Mouse (Mus musculus): Measurements from ENCODE around the gene Ssx2ip. TPM values are rescaled to one million over a fixed set of nuclear protein-coding genes. Genes with fewer than 3 reads are reported as not detected.

Gene Ssx2ip
- polyA plus RNA-seq, 1 experiment from 2014 or later, result 41.5 TPM

- Histone ChIP-seq H3K27ac (peak overlapping the region; percentile 82), H3K27me3 (ENCODE audit: poor library complexity, severe bottlenecking) (peaks cover 36% of the 10 kb centered on the region), H3K36me3 (replicated peaks) (no peaks in the 10 kb centered on the region), H3K9me3 (peaks cover 12% of the 10 kb centered on the region), H3K4me3 (no peak overlapping the region), H3K4me1 (peaks cover 43% of the 10 kb centered on the region)
- no peak for DNase-seq (ENCODE audit: extremely low spot score, low spot score)
- 94% methylated on average over 2 of the region's 2 CpGs for WGBS
These were observed 23.6 kb upstream of the Ssx2ip start for GRCm38 (mm10) chr3:146380874-146381273.

GRCm38 (mm10) chr3:146381471-146381870, 23.0 kb upstream of the Ssx2ip start:
- Histone ChIP-seq H3K4me1 (peaks cover 37% of the 10 kb centered on the region), H3K27ac (peak overlapping the region; percentile 82; the same call in 1 of the 2 replicates), H3K36me3 (replicated peaks) (no peaks in the 10 kb centered on the region), H3K9me3 (peaks cover 12% of the 10 kb centered on the region), H3K27me3 (ENCODE audit: poor library complexity, severe bottlenecking) (peaks cover 31% of the 10 kb centered on the region), H3K4me3 (no peak overlapping the region)
- 92% methylated on average over 9 of the region's 9 CpGs for WGBS
- DNase-seq (ENCODE audit: extremely low spot score, low spot score), result no peak

GRCm38 (mm10) chr3:146386800-146387199, 17.6 kb upstream of the Ssx2ip start:
- Histone ChIP-seq H3K4me1 (no peaks in the 10 kb centered on the region), H3K27ac (0 out of 2 replicates have a peak overlapping the region, but pooled peaks have one; percentile 25), H3K4me3 (no peak overlapping the region), H3K9me3 (peaks cover 12% of the 10 kb centered on the region), H3K27me3 (ENCODE audit: poor library complexity, severe bottlenecking) (peaks cover 4% of the 10 kb centered on the region; the same call in 1 of the 2 replicates), H3K36me3 (replicated peaks) (no peaks in the 10 kb centered on the region)
- WGBS, result 77% methylated on average over 3 of the region's 3 CpGs
- no peak for DNase-seq (ENCODE audit: extremely low spot score, low spot score)

- DNase-seq (ENCODE audit: extremely low spot score, low spot score), result no peak
- no peaks in the 10 kb centered on the region for H3K9me3 ChIP-seq
- H3K4me1 ChIP-seq, result peaks cover 15% of the 10 kb centered on the region
- WGBS, result 77% methylated on average over 19 of the region's 19 CpGs
- H3K27ac ChIP-seq, result peak overlapping the region; percentile 26; the same call in 1 of the 2 replicates
- no peak overlapping the region for H3K4me3 ChIP-seq
- H3K27me3 ChIP-seq (ENCODE audit: poor library complexity, severe bottlenecking), result no peaks in the 10 kb centered on the region
- H3K36me3 ChIP-seq (replicated peaks), result no peaks in the 10 kb centered on the region
These were observed 11.7 kb upstream of the Ssx2ip start for GRCm38 (mm10) chr3:146392656-146393321.

- no peak for DNase-seq (ENCODE audit: extremely low spot score, low spot score)
- H3K4me3 ChIP-seq, result no peak overlapping the region
- no peaks in the 10 kb centered on the region for H3K9me3 ChIP-seq
- H3K27me3 ChIP-seq (ENCODE audit: poor library complexity, severe bottlenecking), result no peaks in the 10 kb centered on the region
- peaks cover 15% of the 10 kb centered on the region for H3K4me1 ChIP-seq
- H3K36me3 ChIP-seq (replicated peaks), result no peaks in the 10 kb centered on the region
- H3K27ac ChIP-seq, result peak overlapping the region; percentile 58
- 41% methylated on average over 7 of the region's 7 CpGs for WGBS
These were observed 10.8 kb upstream of the Ssx2ip start for GRCm38 (mm10) chr3:146393641-146394100.

GRCm38 (mm10) chr3:146396256-146396655, 8.2 kb upstream of the Ssx2ip start:
- Histone ChIP-seq H3K27me3 (ENCODE audit: poor library complexity, severe bottlenecking) (no peaks in the 10 kb centered on the region), H3K27ac (no peak overlapping the region), H3K9me3 (no peaks in the 10 kb centered on the region), H3K36me3 (replicated peaks) (no peaks in the 10 kb centered on the region), H3K4me1 (peaks cover 15% of the 10 kb centered on the region), H3K4me3 (no peak overlapping the region)
- WGBS, result 82% methylated on average over 6 of the region's 6 CpGs
- no peak for DNase-seq (ENCODE audit: extremely low spot score, low spot score)

GRCm38 (mm10) chr3:146396934-146397333, 7.5 kb upstream of the Ssx2ip start:
- H3K27me3 ChIP-seq (ENCODE audit: poor library complexity, severe bottlenecking), result no peaks in the 10 kb centered on the region
- peaks cover 5% of the 10 kb centered on the region; the same call in 1 of the 2 replicates for H3K9me3 ChIP-seq
- H3K36me3 ChIP-seq (replicated peaks), result no peaks in the 10 kb centered on the region
- WGBS, result 92% methylated on average over 1 of the region's 1 CpGs
- H3K27ac ChIP-seq, result no peak overlapping the region
- H3K4me1 ChIP-seq, result peaks cover 15% of the 10 kb centered on the region
- H3K4me3 ChIP-seq, result no peak overlapping the region
- DNase-seq (ENCODE audit: extremely low spot score, low spot score), result no peak

GRCm38 (mm10) chr3:146397847-146398246, 6.6 kb upstream of the Ssx2ip start:
- no peak for DNase-seq (ENCODE audit: extremely low spot score, low spot score)
- Histone ChIP-seq H3K9me3 (peaks cover 9% of the 10 kb centered on the region; the same call in 1 of the 2 replicates), H3K27me3 (ENCODE audit: poor library complexity, severe bottlenecking) (no peaks in the 10 kb centered on the region), H3K27ac (no peak overlapping the region), H3K36me3 (replicated peaks) (no peaks in the 10 kb centered on the region), H3K4me1 (peaks cover 12% of the 10 kb centered on the region), H3K4me3 (no peak overlapping the region)
- 90% methylated on average over 4 of the region's 4 CpGs for WGBS

GRCm38 (mm10) chr3:146399203-146399602, 5.2 kb upstream of the Ssx2ip start:
- H3K36me3 ChIP-seq (replicated peaks), result no peaks in the 10 kb centered on the region
- DNase-seq (ENCODE audit: extremely low spot score, low spot score), result no peak
- 92% methylated on average over 5 of the region's 5 CpGs for WGBS
- H3K4me1 ChIP-seq, result peaks cover 6% of the 10 kb centered on the region
- H3K4me3 ChIP-seq, result no peak overlapping the region
- peaks cover 14% of the 10 kb centered on the region; the same call in 1 of the 2 replicates for H3K9me3 ChIP-seq
- no peak overlapping the region for H3K27ac ChIP-seq
- no peaks in the 10 kb centered on the region for H3K27me3 ChIP-seq (ENCODE audit: poor library complexity, severe bottlenecking)

GRCm38 (mm10) chr3:146403770-146404169, 672 bp upstream of the Ssx2ip start:
- WGBS, result 44% methylated on average over 3 of the region's 3 CpGs
- peak overlapping the region; percentile 96 for H3K27ac ChIP-seq
- no peaks in the 10 kb centered on the region for H3K27me3 ChIP-seq (ENCODE audit: poor library complexity, severe bottlenecking)
- H3K4me1 ChIP-seq, result peaks cover 37% of the 10 kb centered on the region
- H3K36me3 ChIP-seq (replicated peaks), result peaks cover 13% of the 10 kb centered on the region
- DNase-seq (ENCODE audit: extremely low spot score, low spot score), result no peak
- H3K4me3 ChIP-seq, result peak overlapping the region; percentile 97
- peaks cover 14% of the 10 kb centered on the region; the same call in 1 of the 2 replicates for H3K9me3 ChIP-seq

- Histone ChIP-seq H3K27me3 (ENCODE audit: poor library complexity, severe bottlenecking) (no peaks in the 10 kb centered on the region), H3K4me1 (peaks cover 42% of the 10 kb centered on the region), H3K9me3 (peaks cover 14% of the 10 kb centered on the region; the same call in 1 of the 2 replicates), H3K27ac (peak overlapping the region; percentile 96), H3K4me3 (peak overlapping the region; percentile 97), H3K36me3 (replicated peaks) (peaks cover 25% of the 10 kb centered on the region)
- 23% methylated on average over 18 of the region's 18 CpGs for WGBS
- peak; percentile 35 for DNase-seq (ENCODE audit: extremely low spot score, low spot score)
These were observed 968 bp downstream of the Ssx2ip start for GRCm38 (mm10) chr3:146405213-146406006.

GRCm38 (mm10) chr3:146406007-146406341, 1.5 kb downstream of the Ssx2ip start:
- peaks cover 42% of the 10 kb centered on the region for H3K4me1 ChIP-seq
- WGBS, result 35% methylated on average over 5 of the region's 5 CpGs
- no peaks in the 10 kb centered on the region for H3K27me3 ChIP-seq (ENCODE audit: poor library complexity, severe bottlenecking)
- peaks cover 14% of the 10 kb centered on the region; the same call in 1 of the 2 replicates for H3K9me3 ChIP-seq
- H3K36me3 ChIP-seq (replicated peaks), result peaks cover 25% of the 10 kb centered on the region
- peak overlapping the region; percentile 97 for H3K4me3 ChIP-seq
- H3K27ac ChIP-seq, result peak overlapping the region; percentile 96
- DNase-seq (ENCODE audit: extremely low spot score, low spot score), result no peak
